Mouse (Mus musculus) C2C12 (cell line): ENCODE measurements at regions not wholly inside any gene's neighbourhood (a gene's known extent, or its start where the extent isn't known, plus 50 kb on each side); places are given as distances from the start of the nearest gene placed in this dataset.

Source experiments
- CTCF ChIP-seq: IDR thresholded peaks from one replicate; pipeline ENCODE4 v1.5.1; 2011; ENCODE audit not compliant: control insufficient read depth, insufficient read depth, insufficient read length
- MAX ChIP-seq: IDR thresholded peaks from one replicate; pipeline ENCODE4 v1.6.1; 2011; ENCODE audit warnings: mild to moderate bottlenecking, control low read depth

DNA sequence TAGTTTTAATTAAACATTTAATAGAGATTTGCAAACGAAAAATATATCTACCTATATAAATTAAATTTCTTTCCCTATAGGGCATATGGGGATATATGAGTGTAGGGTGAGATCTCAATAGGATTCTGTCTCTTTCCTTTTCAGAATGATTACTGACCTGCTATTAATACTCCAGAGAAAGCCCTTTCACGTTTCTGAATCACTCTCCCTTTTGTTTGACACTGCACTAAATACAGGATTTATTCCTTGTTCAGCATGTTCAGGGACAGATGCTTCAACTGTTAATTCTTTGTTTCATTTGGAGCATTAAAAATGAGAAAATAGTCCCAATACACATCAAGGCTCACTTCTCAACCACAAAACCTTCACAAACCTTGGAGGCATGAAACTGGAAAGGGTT is 1397.7 kb downstream of the Stim2 start:
- no peak for TF ChIP-seq CTCF
- no peak for TF ChIP-seq MAX
